Mouse (Mus musculus) limb, embryonic 11.5 days (tissue): ENCODE data around the gene Slc9a8. TPM values are rescaled to one million over a fixed set of nuclear protein-coding genes. Genes with fewer than 3 reads are reported as not detected.

ENCODE experiments used
- ATAC-seq: fragments of 200-750 bp; cut with Nextera tagmentation; 2 replicates; pipeline ENCODE4 v1.8.0; 2017; ENCODE audit warnings: low read depth; ENCODE audit not compliant: insufficient number of reproducible peaks, low FRiP score, low TSS enrichment
- DNase-seq: peaks from one replicate; pipeline ENCODE4 v3.0.0-alpha.2; 2015; ENCODE audit warnings: low spot score
- H3K27ac ChIP-seq: fragments of 300-500 bp; sonication (generic); replicated peaks from 2 replicates; pipeline ENCODE4 v1.5.1; 2014; ENCODE audit warnings: low read depth, mild to moderate bottlenecking, low read length
- H3K27me3 ChIP-seq: fragments of 300-500 bp; sonication (generic); 2 replicates; pipeline ENCODE4 v1.6.1; 2014; ENCODE audit warnings: mild to moderate bottlenecking, low read length, mixed read lengths; ENCODE audit not compliant: control insufficient read depth, insufficient read depth
- H3K36me3 ChIP-seq: fragments of 300-500 bp; sonication (generic); 2 replicates; pipeline ENCODE4 v1.6.1; 2014; ENCODE audit warnings: mild to moderate bottlenecking, low read length, moderate library complexity, mixed read lengths; ENCODE audit not compliant: control insufficient read depth, insufficient read depth
- H3K4me1 ChIP-seq: fragments of 300-500 bp; sonication (generic); 2 replicates; pipeline ENCODE4 v1.6.1; 2014; ENCODE audit warnings: low read length, mixed read lengths; ENCODE audit not compliant: control insufficient read depth, insufficient read depth
- H3K4me2 ChIP-seq: fragments of 300-500 bp; sonication (generic); 2 replicates; pipeline ENCODE4 v1.6.1; 2014; ENCODE audit warnings: low read depth, mild to moderate bottlenecking, moderate library complexity; ENCODE audit not compliant: severe bottlenecking
- H3K4me3 ChIP-seq: fragments of 300-500 bp; sonication (generic); 2 replicates; pipeline ENCODE4 v1.5.1; 2014; ENCODE audit warnings: low read depth, low read length
- H3K9ac ChIP-seq: fragments of 300-500 bp; sonication (generic); 2 replicates; pipeline ENCODE4 v1.6.1; 2014; ENCODE audit warnings: mild to moderate bottlenecking, low read length
- H3K9me3 ChIP-seq: fragments of 300-500 bp; sonication (generic); 2 replicates; pipeline ENCODE4 v1.6.1; 2016; ENCODE audit warnings: low read length; ENCODE audit not compliant: control insufficient read depth
- WGBS: fragments of 180-500 bp; shearing (Covaris S2); extraction: QIAGEN DNeasy Blood & Tissue Kit; methylation state at CpG from one replicate; pipeline ENCODE4 v1.1.7; 2014; 5-methylcytosine and 5-hydroxymethylcytosine counted together
- polyA plus RNA-seq: library from polyadenylated mRNA; unstranded; fragments of >200 nt; fragmentation: Nextera tagmentation; extraction: Ambion mirVana; gene quantifications from 2 replicates; pipeline ENCODE4 v1.2.1, GENCODE M21; 2014

The Slc9a8 gene
- polyA plus RNA-seq, 1 experiment from 2014 or later = 21.4 TPM

DNA sequence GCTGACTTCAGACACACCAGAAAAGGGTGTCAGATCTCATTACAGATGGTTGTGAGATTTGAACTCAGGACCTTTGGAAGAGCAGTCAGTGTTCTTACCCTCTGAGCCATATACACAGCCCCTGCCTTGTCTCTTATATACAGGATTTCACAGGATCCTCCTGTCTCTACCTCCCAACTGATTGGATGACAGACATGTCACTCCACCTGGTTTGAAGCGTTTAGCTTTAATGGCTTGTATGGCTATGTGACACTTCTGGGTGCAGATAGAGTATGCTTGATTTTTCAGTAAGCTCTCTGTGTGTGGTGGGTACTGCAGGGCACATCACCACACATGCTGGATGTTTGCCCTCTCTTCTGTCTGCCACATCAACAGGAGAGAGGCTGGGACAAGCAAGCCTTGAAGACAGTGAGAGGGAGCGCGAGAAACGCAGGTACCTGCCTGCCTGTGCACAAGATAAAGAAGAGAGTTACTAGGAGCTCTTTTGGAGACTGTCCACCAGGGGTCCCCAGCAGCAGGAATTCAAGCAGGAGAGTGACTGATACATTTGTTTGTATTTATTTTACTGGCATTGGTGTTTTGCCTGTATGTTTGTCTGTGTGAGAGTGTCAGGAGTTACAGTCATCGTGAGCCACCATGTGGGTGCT is 98.2 kb downstream of the Slc9a8 start:
- 80% methylated on average over 5 of the region's 5 CpGs for WGBS
- H3K4me2 ChIP-seq = no peak overlapping the region

More for the DNA sequence above, 98.2 kb downstream of the Slc9a8 start:
- Histone ChIP-seq H3K4me3 (no peak overlapping the region), H3K9ac (no peak overlapping the region), H3K9me3 (no peaks in the 10 kb centered on the region), H3K27me3 (no peaks in the 10 kb centered on the region), H3K36me3 (peaks cover 20% of the 10 kb centered on the region), H3K4me1 (no peaks in the 10 kb centered on the region), H3K27ac (no peak overlapping the region)
- DNase-seq (no peak), ATAC-seq (no peak)

Other genes with a start within 250 kb of the Slc9a8 start
- gene Kcnb1, start 231.6 kb upstream of the Slc9a8 start, polyA plus RNA-seq = 0.28 and 0.29 TPM in 2 replicates
- gene Ptgis, start 181.1 kb upstream of the Slc9a8 start, polyA plus RNA-seq = 18.0 and 19.6 TPM in 2 replicates
- gene B4galt5, start 72.5 kb upstream of the Slc9a8 start, polyA plus RNA-seq = 15.9 and 16.3 TPM in 2 replicates
- 111 and 114 TPM in 2 replicates for gene Rnf114, start 70.9 kb downstream of the Slc9a8 start, polyA plus RNA-seq
- 14.6 and 16.0 TPM in 2 replicates for gene Spata2, start 71.2 kb downstream of the Slc9a8 start, polyA plus RNA-seq
- gene Snai1, start 116.5 kb downstream of the Slc9a8 start, polyA plus RNA-seq = 102 and 104 TPM in 2 replicates
- gene Ube2v1, start 210.4 kb downstream of the Slc9a8 start, polyA plus RNA-seq = 264 and 267 TPM in 2 replicates
- gene Gm20431, start 239.8 kb downstream of the Slc9a8 start, polyA plus RNA-seq = 4.9 and 7.7 TPM in 2 replicates